Mouse (Mus musculus) limb, embryonic 13.5 days (tissue): ENCODE data around the gene Clec4a3. TPM values are rescaled to one million over a fixed set of nuclear protein-coding genes. Genes with fewer than 3 reads are reported as not detected.
"Not testable (repeated sequence)": the region's sequence is repeated elsewhere in the genome, so short reads cannot be mapped to it uniquely, and the experiment has no call there.

ENCODE experiments used
- ATAC-seq: fragments of 200-750 bp; cut with Nextera tagmentation; 2 replicates; pipeline ENCODE4 v1.8.0; 2017; ENCODE audit warnings: low read depth, moderate number of reproducible peaks, moderate TSS enrichment; ENCODE audit not compliant: low FRiP score
- H3K27ac ChIP-seq: fragments of 300-500 bp; sonication (generic); 2 replicates; pipeline ENCODE4 v1.5.1; 2015; ENCODE audit warnings: inconsistent platforms, mild to moderate bottlenecking, moderate library complexity
- H3K27me3 ChIP-seq: fragments of 300-500 bp; sonication (generic); 2 replicates; pipeline ENCODE4 v1.6.1; 2015; ENCODE audit warnings: mild to moderate bottlenecking, inconsistent platforms
- H3K36me3 ChIP-seq: fragments of 300-500 bp; sonication (generic); 2 replicates; pipeline ENCODE4 v1.6.1; 2015; ENCODE audit warnings: inconsistent platforms, mild to moderate bottlenecking, moderate library complexity
- H3K4me1 ChIP-seq: fragments of 300-500 bp; sonication (generic); 2 replicates; pipeline ENCODE4 v1.6.1; 2015; ENCODE audit warnings: inconsistent platforms
- H3K4me2 ChIP-seq: fragments of 300-500 bp; sonication (generic); replicated peaks from 2 replicates; pipeline ENCODE4 v1.6.1; 2015; ENCODE audit warnings: inconsistent platforms, mild to moderate bottlenecking, moderate library complexity
- H3K4me3 ChIP-seq: fragments of 300-500 bp; sonication (generic); 2 replicates; pipeline ENCODE4 v1.5.1; 2015; ENCODE audit warnings: moderate library complexity, mild to moderate bottlenecking, inconsistent platforms
- H3K9ac ChIP-seq: fragments of 300-500 bp; sonication (generic); 2 replicates; pipeline ENCODE4 v1.6.1; 2015; ENCODE audit warnings: mild to moderate bottlenecking, inconsistent platforms
- H3K9me3 ChIP-seq: fragments of 300-500 bp; sonication (generic); 2 replicates; pipeline ENCODE4 v1.6.1; 2016; ENCODE audit warnings: inconsistent platforms
- WGBS: fragments of 180-500 bp; shearing (Covaris S2); methylation state at CpG from one replicate; pipeline ENCODE4 v1.1.7; 2015; 5-methylcytosine and 5-hydroxymethylcytosine counted together
- polyA plus RNA-seq: library from polyadenylated mRNA; unstranded; fragments of >200 nt; fragmentation: Nextera tagmentation; extraction: Ambion mirVana; gene quantifications from 2 replicates; pipeline ENCODE4 v1.2.1, GENCODE M21; 2015

Gene Clec4a3
- 1.5 and 1.7 TPM in 2 replicates for polyA plus RNA-seq

- no peak within 1 kb of the TSS for H3K27ac ChIP-seq
- no peaks in the 10 kb centered on the region for H3K4me1 ChIP-seq
- H3K4me2 ChIP-seq = no peak within 1 kb of the TSS
- no peak for ATAC-seq
- H3K9ac ChIP-seq = no peak within 1 kb of the TSS
- H3K9me3 ChIP-seq = 0 out of 2 replicates have a peak, but pooled peaks cover 4% of the 10 kb centered on the region
- no peaks in the 10 kb centered on the region for H3K36me3 ChIP-seq
- 83% methylated on average over 8 of the region's 8 CpGs for WGBS
- H3K4me3 ChIP-seq = no peak within 1 kb of the TSS
- H3K27me3 ChIP-seq = no peaks in the 10 kb centered on the region
Measured at GRCm38 (mm10) chr6:122952401-122952800, at the start of gene Clec4a3. Gene Clec4a3 (plus strand): TSS chr6:122952515.

- WGBS = 26% methylated on average over 4 of the region's 4 CpGs
- ATAC-seq = no peak
- no peak overlapping the region for H3K27ac ChIP-seq
- H3K4me1 ChIP-seq = no peaks in the 10 kb centered on the region
- H3K4me2 ChIP-seq = no peak overlapping the region
- no peaks in the 10 kb centered on the region for H3K27me3 ChIP-seq
- no peaks in the 10 kb centered on the region for H3K36me3 ChIP-seq
- H3K9ac ChIP-seq = no peak overlapping the region
- H3K9me3 ChIP-seq = no peaks in the 10 kb centered on the region
- H3K4me3 ChIP-seq = no peak overlapping the region
Measured at GRCm38 (mm10) chr6:122919922-122920321, 32.4 kb upstream of the Clec4a3 start.

- no peak for ATAC-seq
- Histone ChIP-seq H3K27ac (no peak within 1 kb of the TSS), H3K36me3 (no peaks in the 10 kb centered on the region), H3K4me3 (no peak within 1 kb of the TSS), H3K4me1 (no peaks in the 10 kb centered on the region), H3K4me2 (no peak within 1 kb of the TSS), H3K9ac (no peak within 1 kb of the TSS), H3K9me3 (no peaks in the 10 kb centered on the region), H3K27me3 (no peaks in the 10 kb centered on the region)
- whole genome bisulfite sequencing = 55% methylated on average over 4 of the region's 4 CpGs
Measured at GRCm38 (mm10) chr6:122921451-122921850, 30.9 kb upstream of the Clec4a3 start, which contains the start of gene Clec4a1. Gene Clec4a1 (plus strand): TSS chr6:122921848.

- H3K36me3 ChIP-seq = no peaks in the 10 kb centered on the region
- no peak overlapping the region for H3K4me2 ChIP-seq
- no peak overlapping the region for H3K27ac ChIP-seq
- no peaks in the 10 kb centered on the region for H3K4me1 ChIP-seq
- 82% methylated on average over 3 of the region's 3 CpGs for WGBS
- no peak for ATAC-seq
- H3K9ac ChIP-seq = no peak overlapping the region
- no peak overlapping the region for H3K4me3 ChIP-seq
- no peaks in the 10 kb centered on the region for H3K9me3 ChIP-seq
- no peaks in the 10 kb centered on the region for H3K27me3 ChIP-seq
Measured at GRCm38 (mm10) chr6:122934845-122935244, 17.5 kb upstream of the Clec4a3 start.

- no peak overlapping the region for H3K9ac ChIP-seq
- no peaks in the 10 kb centered on the region for H3K4me1 ChIP-seq
- H3K27me3 ChIP-seq = no peaks in the 10 kb centered on the region
- H3K4me2 ChIP-seq = no peak overlapping the region
- H3K4me3 ChIP-seq = no peak overlapping the region
- WGBS = 83% methylated on average over 5 of the region's 5 CpGs
- H3K27ac ChIP-seq = no peak overlapping the region
- no peaks in the 10 kb centered on the region for H3K36me3 ChIP-seq
- H3K9me3 ChIP-seq = no peaks in the 10 kb centered on the region
- ATAC-seq = no peak
Measured at GRCm38 (mm10) chr6:122939618-122940017, 12.7 kb upstream of the Clec4a3 start.

- H3K9ac ChIP-seq = no peak overlapping the region
- H3K9me3 ChIP-seq = 0 out of 2 replicates have a peak, but pooled peaks cover 1% of the 10 kb centered on the region
- H3K4me2 ChIP-seq = no peak overlapping the region
- H3K27ac ChIP-seq = no peak overlapping the region
- no peak for ATAC-seq
- 86% methylated on average over 2 of the region's 2 CpGs for WGBS
- H3K4me3 ChIP-seq = no peak overlapping the region
- no peaks in the 10 kb centered on the region for H3K4me1 ChIP-seq
- no peaks in the 10 kb centered on the region for H3K27me3 ChIP-seq
- H3K36me3 ChIP-seq = no peaks in the 10 kb centered on the region
Measured at GRCm38 (mm10) chr6:122946760-122947159, 5.6 kb upstream of the Clec4a3 start.

GRCm38 (mm10) chr6:122964562-122964961 is 12.2 kb downstream of the Clec4a3 start:
- no peaks in the 10 kb centered on the region for H3K4me1 ChIP-seq
- H3K9ac ChIP-seq = no peak overlapping the region
- 83% methylated on average over 2 of the region's 2 CpGs for WGBS
- no peak for ATAC-seq
- H3K9me3 ChIP-seq = 0 out of 2 replicates have a peak, but pooled peaks cover 8% of the 10 kb centered on the region
- no peak overlapping the region for H3K27ac ChIP-seq
- H3K4me3 ChIP-seq = no peak overlapping the region
- H3K27me3 ChIP-seq = no peaks in the 10 kb centered on the region
- H3K4me2 ChIP-seq = no peak overlapping the region
- H3K36me3 ChIP-seq = no peaks in the 10 kb centered on the region

GRCm38 (mm10) chr6:122969048-122969447 is 16.7 kb downstream of the Clec4a3 start:
- H3K4me3 ChIP-seq = no peak overlapping the region
- H3K36me3 ChIP-seq = no peaks in the 10 kb centered on the region
- WGBS = 92% methylated on average over 2 of the region's 2 CpGs
- no peak overlapping the region for H3K9ac ChIP-seq
- H3K4me1 ChIP-seq = no peaks in the 10 kb centered on the region
- no peak for ATAC-seq
- no peaks in the 10 kb centered on the region for H3K9me3 ChIP-seq
- no peaks in the 10 kb centered on the region for H3K27me3 ChIP-seq
- H3K27ac ChIP-seq = no peak overlapping the region
- H3K4me2 ChIP-seq = no peak overlapping the region

- Histone ChIP-seq H3K4me3 (no peak within 1 kb of the TSS), H3K27ac (no peak within 1 kb of the TSS), H3K4me1 (no peaks in the 10 kb centered on the region), H3K36me3 (no peaks in the 10 kb centered on the region), H3K9me3 (peaks cover 3% of the 10 kb centered on the region; the same call in 1 of the 2 replicates), H3K9ac (no peak within 1 kb of the TSS), H3K27me3 (no peaks in the 10 kb centered on the region), H3K4me2 (no peak within 1 kb of the TSS)
- 84% methylated on average over 6 of the region's 6 CpGs for WGBS
- no peak for ATAC-seq
Measured at GRCm38 (mm10) chr6:122989876-122990437, 37.6 kb downstream of the Clec4a3 start, which contains the start of gene Clec4a4. Gene Clec4a4 (plus strand): TSS chr6:122990367.

GRCm38 (mm10) chr6:123004696-123005095 is 52.4 kb downstream of the Clec4a3 start:
- H3K4me2 ChIP-seq, H3K4me3 ChIP-seq, H3K9ac ChIP-seq, H3K4me1 ChIP-seq, H3K27ac ChIP-seq, ATAC-seq, H3K27me3 ChIP-seq, H3K36me3 ChIP-seq: not testable (repeated sequence)
- 0 out of 2 replicates have a peak, but pooled peaks cover 11% of the 10 kb centered on the region for H3K9me3 ChIP-seq
- 72% methylated on average over 2 of the region's 2 CpGs for WGBS

- WGBS = 69% methylated on average over 1 of the region's 1 CpGs
- H3K9ac ChIP-seq = no peak overlapping the region
- no peak overlapping the region for H3K27ac ChIP-seq
Measured at GRCm38 (mm10) chr6:123005591-123005990, 53.3 kb downstream of the Clec4a3 start.

More at GRCm38 (mm10) chr6:123005591-123005990, 53.3 kb downstream of the Clec4a3 start:
- H3K27me3 ChIP-seq = no peaks in the 10 kb centered on the region
- H3K9me3 ChIP-seq = 0 out of 2 replicates have a peak, but pooled peaks cover 4% of the 10 kb centered on the region
- H3K4me2 ChIP-seq = no peak overlapping the region
- no peaks in the 10 kb centered on the region for H3K4me1 ChIP-seq
- no peak overlapping the region for H3K4me3 ChIP-seq
- H3K36me3 ChIP-seq = no peaks in the 10 kb centered on the region
- ATAC-seq = no peak
